Mouse (Mus musculus): ENCODE measurements around the gene Methig1. TPM values are rescaled to one million over a fixed set of nuclear protein-coding genes. Genes with fewer than 3 reads are reported as not detected.
"Not testable (repeated sequence)": the region's sequence is repeated elsewhere in the genome, so short reads cannot be mapped to it uniquely, and the experiment has no call there.

Gene Methig1
- polyA plus RNA-seq, 1 experiment, result not detected

DNA sequence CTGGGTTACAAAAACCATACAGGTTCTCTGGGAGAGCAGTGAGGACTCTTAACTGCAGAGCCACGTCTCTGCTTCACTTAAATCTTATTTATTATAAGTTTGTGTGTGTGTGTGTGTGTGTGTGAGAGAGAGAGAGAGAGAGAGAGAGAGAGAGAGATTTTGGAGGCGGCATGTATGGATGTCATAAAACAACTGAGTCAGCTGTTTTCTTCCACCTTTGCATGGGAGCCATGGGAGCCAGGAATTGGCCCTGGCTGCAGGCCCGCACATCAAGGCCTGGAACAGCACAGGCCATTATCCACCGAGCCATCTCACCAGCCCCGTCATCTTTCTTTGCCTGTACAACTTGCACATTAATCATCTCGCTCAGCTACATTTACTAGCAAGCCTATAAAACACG is 14.2 kb downstream of the Methig1 start:
- H3K27ac ChIP-seq (ENCODE audit: control insufficient read depth, insufficient read depth, low read length), result no peak overlapping the region
- DNase-seq, result no peak
- H3K27me3 ChIP-seq (ENCODE audit: control insufficient read depth, insufficient read depth, low read length), result no peaks in the 10 kb centered on the region
- H3K4me3 ChIP-seq (ENCODE audit: control insufficient read depth, insufficient read depth, low read length), result no peak overlapping the region
- TF ChIP-seq POLR2A (IDR thresholded peaks at IDR 0.05; ENCODE audit: control insufficient read depth, extremely low read depth, insufficient read depth, low read length, poor library complexity) (no peak), CTCF (IDR thresholded peaks at IDR 0.05; ENCODE audit: borderline replicate concordance, control insufficient read depth, extremely low read depth, insufficient read depth, low read length, poor library complexity) (no peak)
- no peaks in the 10 kb centered on the region; the same call in 1 of the 2 replicates for H3K4me1 ChIP-seq (replicated peaks; ENCODE audit: control insufficient read depth, insufficient read depth, low read length)
- no peaks in the 10 kb centered on the region for H3K36me3 ChIP-seq (ENCODE audit: control insufficient read depth, insufficient read depth, low read length)
- 94% methylated on average over 7 of the region's 7 CpGs for WGBS

DNA sequence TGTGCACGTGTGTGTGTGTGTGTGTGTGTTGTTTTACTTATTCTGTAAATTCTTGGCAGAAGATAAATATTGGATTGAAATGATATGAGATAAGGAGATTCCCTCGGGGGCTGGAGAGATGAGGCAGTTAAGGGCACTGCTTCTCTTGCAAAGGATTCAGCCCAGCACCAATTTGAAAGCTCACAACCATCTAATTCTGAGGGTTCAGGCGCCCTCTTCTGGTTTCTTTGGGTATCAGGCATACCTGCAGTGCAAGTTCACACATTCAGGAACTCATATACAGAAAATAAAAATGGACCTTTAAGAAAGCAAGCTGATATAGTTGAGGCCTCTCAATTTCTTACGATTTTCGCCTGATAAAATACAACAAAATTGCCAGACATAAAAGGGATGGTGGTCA is 22.1 kb downstream of the Methig1 start:
- 57% methylated on average over 5 of the region's 5 CpGs for WGBS
- Histone ChIP-seq H3K4me1 (replicated peaks; ENCODE audit: control insufficient read depth, insufficient read depth, low read length) (no peaks in the 10 kb centered on the region), H3K36me3 (ENCODE audit: control insufficient read depth, insufficient read depth, low read length) (no peaks in the 10 kb centered on the region), H3K27ac (ENCODE audit: control insufficient read depth, insufficient read depth, low read length) (no peak overlapping the region), H3K27me3 (ENCODE audit: control insufficient read depth, insufficient read depth, low read length) (no peaks in the 10 kb centered on the region), H3K4me3 (ENCODE audit: control insufficient read depth, insufficient read depth, low read length) (no peak overlapping the region)
- DNase-seq, result peak; percentile 46
- no peak for TF ChIP-seq POLR2A (IDR thresholded peaks at IDR 0.05; ENCODE audit: control insufficient read depth, extremely low read depth, insufficient read depth, low read length, poor library complexity)
- TF ChIP-seq CTCF (IDR thresholded peaks at IDR 0.05; ENCODE audit: borderline replicate concordance, control insufficient read depth, extremely low read depth, insufficient read depth, low read length, poor library complexity), result no peak

DNA sequence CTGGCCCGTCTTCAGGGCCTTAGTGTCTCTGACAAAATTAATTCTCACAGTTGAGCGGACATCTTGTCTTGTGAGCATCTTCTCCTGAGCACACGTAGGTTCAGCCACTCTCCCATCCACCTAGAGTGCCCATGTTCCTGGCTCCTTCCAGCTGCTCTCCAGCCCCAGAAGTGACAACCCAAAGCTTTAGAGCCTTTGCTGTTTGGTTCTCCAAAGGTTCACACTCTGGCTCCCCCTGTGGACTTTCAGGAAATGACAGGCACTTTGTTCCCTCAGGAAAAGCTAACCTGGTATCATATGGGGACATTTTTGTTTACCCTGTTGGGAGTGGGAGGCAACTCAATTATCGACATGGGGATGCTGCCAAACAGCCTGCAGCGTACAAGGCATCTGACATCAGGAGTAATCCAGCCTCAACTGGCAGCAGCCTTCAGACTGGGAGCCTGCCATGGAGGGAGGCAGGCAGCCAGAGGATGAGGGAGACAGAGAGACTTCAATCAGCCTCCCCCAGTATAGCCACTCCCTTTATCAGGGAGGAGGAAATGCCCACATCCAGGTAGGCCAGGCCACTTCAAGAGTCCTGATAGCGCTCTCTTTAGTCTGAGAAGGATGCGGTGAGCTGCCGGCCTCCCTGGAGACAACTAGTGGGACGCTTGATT is 25.0 kb downstream of the Methig1 start:
- not testable (repeated sequence) for DNase-seq; H3K4me3 ChIP-seq (ENCODE audit: control insufficient read depth, insufficient read depth, low read length); H3K4me1 ChIP-seq (replicated peaks; ENCODE audit: control insufficient read depth, insufficient read depth, low read length)

DNA sequence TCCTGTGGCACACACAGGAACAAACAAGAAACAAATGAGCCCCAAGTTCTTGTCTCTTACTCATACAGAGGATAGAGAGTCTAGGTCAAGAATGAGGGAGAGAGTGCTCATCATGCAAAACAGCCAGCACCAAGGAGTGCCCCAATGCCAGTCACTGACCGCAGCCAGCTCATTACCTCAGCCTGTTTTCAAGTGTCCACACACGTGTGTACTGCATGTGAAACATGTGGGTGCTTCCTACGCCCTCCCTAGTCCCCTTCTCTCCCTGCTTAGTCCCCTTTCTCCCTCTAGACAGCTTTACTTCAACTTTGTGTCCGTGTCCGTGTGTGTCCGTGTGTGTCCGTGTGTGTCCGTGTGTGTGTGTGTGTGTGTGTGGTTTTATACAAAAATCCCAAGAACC is 26.7 kb downstream of the Methig1 start:
- no peak overlapping the region for H3K4me3 ChIP-seq (ENCODE audit: control insufficient read depth, insufficient read depth, low read length)
- WGBS, result 91% methylated on average over 8 of the region's 8 CpGs
- no peak for DNase-seq
- no peak for TF ChIP-seq POLR2A (IDR thresholded peaks at IDR 0.05; ENCODE audit: control insufficient read depth, extremely low read depth, insufficient read depth, low read length, poor library complexity)
- no peak for TF ChIP-seq CTCF (IDR thresholded peaks at IDR 0.05; ENCODE audit: borderline replicate concordance, control insufficient read depth, extremely low read depth, insufficient read depth, low read length, poor library complexity)
- no peaks in the 10 kb centered on the region for H3K27me3 ChIP-seq (ENCODE audit: control insufficient read depth, insufficient read depth, low read length)
- H3K27ac ChIP-seq (ENCODE audit: control insufficient read depth, insufficient read depth, low read length), result no peak overlapping the region
- no peaks in the 10 kb centered on the region for H3K4me1 ChIP-seq (replicated peaks; ENCODE audit: control insufficient read depth, insufficient read depth, low read length)
- no peaks in the 10 kb centered on the region for H3K36me3 ChIP-seq (ENCODE audit: control insufficient read depth, insufficient read depth, low read length)

More for the DNA sequence above, 25.0 kb downstream of the Methig1 start:
- 77% methylated on average over 4 of the region's 9 CpGs for whole genome bisulfite sequencing
- not testable (repeated sequence) for H3K36me3 ChIP-seq (ENCODE audit: control insufficient read depth, insufficient read depth, low read length); H3K27me3 ChIP-seq (ENCODE audit: control insufficient read depth, insufficient read depth, low read length); H3K27ac ChIP-seq (ENCODE audit: control insufficient read depth, insufficient read depth, low read length)

DNA sequence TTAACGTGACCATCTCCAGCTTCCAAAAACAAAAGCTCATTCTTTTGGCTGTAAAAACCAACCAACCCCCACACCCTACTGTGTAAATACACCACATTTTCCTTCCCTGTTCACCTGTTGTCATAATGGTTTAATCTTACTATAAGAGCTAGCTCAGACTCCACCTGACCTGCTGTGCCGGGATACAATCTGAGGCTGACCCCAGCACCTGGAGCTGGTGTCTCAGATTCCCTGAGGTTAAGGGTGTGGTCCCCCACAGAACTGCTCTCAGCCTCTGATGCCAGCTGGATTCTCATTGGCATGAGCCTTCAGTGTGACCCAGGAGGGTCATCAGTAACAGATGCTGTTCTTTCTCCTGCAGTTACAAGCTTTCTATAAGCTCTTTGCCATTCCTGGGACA is 27.2 kb downstream of the Methig1 start:
- no peak overlapping the region for H3K27ac ChIP-seq (ENCODE audit: control insufficient read depth, insufficient read depth, low read length)
- H3K4me3 ChIP-seq (ENCODE audit: control insufficient read depth, insufficient read depth, low read length), result no peak overlapping the region
- no peak for DNase-seq
- no peaks in the 10 kb centered on the region for H3K27me3 ChIP-seq (ENCODE audit: control insufficient read depth, insufficient read depth, low read length)
- H3K36me3 ChIP-seq (ENCODE audit: control insufficient read depth, insufficient read depth, low read length), result no peaks in the 10 kb centered on the region
- WGBS, result 73% methylated on average over 2 of the region's 2 CpGs
- no peaks in the 10 kb centered on the region for H3K4me1 ChIP-seq (replicated peaks; ENCODE audit: control insufficient read depth, insufficient read depth, low read length)
- TF ChIP-seq POLR2A (IDR thresholded peaks at IDR 0.05; ENCODE audit: control insufficient read depth, extremely low read depth, insufficient read depth, low read length, poor library complexity), result no peak
- no peak for TF ChIP-seq CTCF (IDR thresholded peaks at IDR 0.05; ENCODE audit: borderline replicate concordance, control insufficient read depth, extremely low read depth, insufficient read depth, low read length, poor library complexity)

DNA sequence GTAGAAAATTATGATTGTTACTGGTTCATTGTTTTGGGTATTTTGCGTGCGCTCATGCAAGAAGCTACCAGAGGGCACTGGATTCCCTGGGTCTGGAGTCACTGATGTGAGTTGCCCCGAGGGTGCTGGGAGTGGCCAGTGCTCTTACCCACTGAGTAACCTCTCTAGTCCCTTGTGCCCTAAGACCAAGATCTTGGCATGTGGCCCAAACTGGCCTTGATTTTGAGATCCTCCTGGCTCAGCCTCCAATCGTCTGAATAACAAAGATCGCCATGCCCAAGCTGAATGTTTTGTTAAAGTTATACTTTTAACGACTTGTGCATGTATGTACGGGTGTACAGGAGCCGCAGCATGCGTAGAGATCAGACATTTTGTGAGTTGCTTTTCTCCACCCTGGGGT is 32.8 kb downstream of the Methig1 start:
- Histone ChIP-seq H3K4me1 (replicated peaks; ENCODE audit: control insufficient read depth, insufficient read depth, low read length) (peaks cover 13% of the 10 kb centered on the region), H3K27ac (ENCODE audit: control insufficient read depth, insufficient read depth, low read length) (no peak overlapping the region), H3K36me3 (ENCODE audit: control insufficient read depth, insufficient read depth, low read length) (no peaks in the 10 kb centered on the region), H3K27me3 (ENCODE audit: control insufficient read depth, insufficient read depth, low read length) (no peaks in the 10 kb centered on the region), H3K4me3 (ENCODE audit: control insufficient read depth, insufficient read depth, low read length) (no peak overlapping the region)
- TF ChIP-seq POLR2A (IDR thresholded peaks at IDR 0.05; ENCODE audit: control insufficient read depth, extremely low read depth, insufficient read depth, low read length, poor library complexity) (no peak), CTCF (IDR thresholded peaks at IDR 0.05; ENCODE audit: borderline replicate concordance, control insufficient read depth, extremely low read depth, insufficient read depth, low read length, poor library complexity) (no peak)
- WGBS, result 95% methylated on average over 9 of the region's 9 CpGs
- no peak for DNase-seq

All from thymus, adult 2 months (tissue).